Mouse (Mus musculus) cerebellum, postnatal 4 days (tissue): ENCODE data around the gene Lrig2.
"Not testable (repeated sequence)": the region's sequence is repeated elsewhere in the genome, so short reads cannot be mapped to it uniquely, and the experiment has no call there.

Experiments used
- DNase-seq, 2 experiments: peaks; one replicate each; pipeline ENCODE4 v3.0.0; 2022; ENCODE audit warnings: low spot score in 2 of 2, mixed read lengths in 1 of 2

The Lrig2 gene

DNA sequence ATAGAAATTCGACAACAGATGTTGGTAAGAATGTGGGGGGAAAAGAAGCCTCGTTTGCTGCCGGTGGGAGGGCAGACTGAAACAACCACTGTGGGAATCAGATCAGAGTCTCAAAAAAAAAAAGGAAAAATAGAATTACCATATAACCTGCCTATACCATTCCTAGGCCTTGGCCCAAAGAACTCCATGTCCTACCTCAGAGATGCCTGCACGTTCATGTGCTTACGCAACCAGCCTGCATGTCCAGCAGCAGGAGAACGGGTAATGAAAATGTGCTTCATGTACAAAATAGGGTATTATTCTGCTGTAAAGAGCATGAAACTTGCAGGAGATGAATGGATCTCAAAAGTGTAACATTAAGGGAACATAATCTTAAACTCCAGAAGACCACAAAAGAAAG, 79.1 kb downstream of the Lrig2 start:
- no peak for DNase-seq

DNA sequence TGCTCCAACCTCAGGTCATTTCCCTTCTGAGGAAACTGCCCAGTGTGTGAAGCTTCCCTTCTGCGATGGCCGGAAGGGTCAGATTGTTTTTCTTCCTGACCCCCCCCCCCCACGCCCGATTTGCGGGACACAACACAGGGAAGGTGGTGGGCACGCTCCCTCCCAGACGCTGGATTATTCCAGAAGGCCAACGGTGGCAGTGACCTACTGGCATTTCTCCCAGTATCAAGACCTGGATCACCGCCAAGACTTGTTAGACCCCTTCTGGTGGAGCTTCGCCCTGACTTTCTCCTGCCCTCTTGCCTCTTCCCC, 79.9 kb downstream of the Lrig2 start:
- DNase-seq = peak in 1 of 2 experiments; percentile 67

DNA sequence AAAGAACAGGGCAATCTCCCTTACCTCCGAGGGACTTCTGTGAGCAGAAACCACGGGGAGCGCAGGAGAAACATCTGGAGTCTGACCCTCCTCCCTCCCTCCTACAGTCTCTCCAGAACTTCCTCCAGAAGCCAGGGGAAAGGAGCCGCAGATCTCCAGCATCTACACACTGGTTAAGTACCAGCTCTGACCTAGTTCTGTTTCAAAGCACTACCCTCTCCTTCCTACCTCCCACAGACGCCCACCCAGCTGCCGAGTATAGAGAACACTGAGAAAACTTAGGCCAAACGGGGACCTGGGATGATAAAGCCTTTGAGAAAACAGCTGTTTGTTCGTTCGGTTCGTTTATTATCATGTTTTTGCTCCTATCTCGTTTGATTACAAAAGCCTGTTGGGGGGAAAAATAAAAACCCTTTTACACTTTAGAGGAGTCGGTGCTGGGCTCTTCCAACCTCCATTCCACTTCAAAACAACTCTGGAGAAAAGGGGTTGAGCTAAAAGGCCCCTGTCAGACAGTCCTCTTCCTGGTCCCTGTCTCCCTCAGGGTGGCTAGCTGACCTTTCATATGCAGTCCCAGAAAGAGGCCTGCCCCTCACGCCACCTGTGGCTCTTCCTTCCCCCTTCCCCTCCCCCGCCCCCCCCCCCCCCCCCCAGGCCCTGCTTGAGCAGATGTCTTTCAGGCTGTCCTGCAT, 80.4 kb downstream of the Lrig2 start:
- no peak for DNase-seq

DNA sequence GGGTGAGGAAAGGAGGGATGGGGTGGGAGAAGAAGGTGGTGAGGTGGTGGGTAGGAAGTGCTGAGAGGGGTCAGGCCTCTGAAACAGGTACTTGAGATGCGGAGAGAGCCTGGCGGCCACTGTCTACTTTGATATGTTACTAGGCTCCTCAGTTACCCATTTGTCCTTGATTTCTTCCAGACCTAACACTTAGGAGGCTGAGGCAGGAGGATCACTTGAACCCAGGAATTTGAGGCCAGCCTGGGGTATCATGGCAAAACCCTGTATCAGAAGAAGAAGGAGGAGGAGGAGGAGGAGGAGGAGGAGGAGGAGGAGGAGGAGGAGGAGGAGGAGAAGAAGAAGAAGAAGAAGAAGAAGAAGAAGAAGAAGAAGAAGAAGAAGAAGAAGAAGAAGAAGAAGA, 84.4 kb downstream of the Lrig2 start:
- DNase-seq = not testable (repeated sequence)

DNA sequence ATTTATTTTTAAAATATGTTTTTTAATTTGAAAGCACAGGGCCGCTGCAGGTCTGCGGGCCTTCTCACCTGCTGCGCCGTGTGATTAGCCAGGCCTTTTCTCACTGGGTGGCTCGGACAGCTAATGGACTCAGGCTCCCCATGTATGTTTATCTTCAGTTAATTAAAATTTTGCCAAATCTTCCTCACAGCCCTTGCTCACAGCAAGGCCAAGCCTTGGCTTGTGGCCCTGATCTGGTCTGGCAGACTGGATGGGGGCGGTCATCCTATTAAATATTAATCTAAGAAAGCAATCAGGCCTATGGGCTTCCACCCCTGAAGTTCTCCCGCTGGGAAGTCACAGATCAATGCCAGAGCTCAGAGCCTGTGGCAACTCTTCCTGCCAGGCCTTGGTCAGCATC, 87.4 kb downstream of the Lrig2 start:
- peak in 1 of 2 experiments; percentile 66 for DNase-seq

DNA sequence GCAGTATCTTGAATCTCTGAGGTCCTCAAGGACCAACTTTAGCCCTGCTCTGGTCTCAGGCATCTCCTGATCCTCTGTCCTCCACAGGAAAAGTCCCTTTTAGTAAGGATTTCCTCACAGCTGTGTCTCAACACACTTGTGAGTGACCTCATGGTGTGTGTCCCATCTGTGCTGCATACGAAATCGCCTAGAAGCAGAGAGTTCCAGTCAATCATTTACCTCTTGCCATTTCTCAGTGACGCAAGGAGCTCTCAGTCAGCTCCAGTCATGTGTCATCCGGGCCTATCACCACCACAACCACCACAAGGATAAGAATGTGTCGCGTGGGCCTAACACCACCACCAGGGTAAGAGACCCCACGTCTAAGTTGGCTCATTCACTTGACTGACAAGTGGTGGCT, 90.8 kb downstream of the Lrig2 start:
- DNase-seq = no peak

DNA sequence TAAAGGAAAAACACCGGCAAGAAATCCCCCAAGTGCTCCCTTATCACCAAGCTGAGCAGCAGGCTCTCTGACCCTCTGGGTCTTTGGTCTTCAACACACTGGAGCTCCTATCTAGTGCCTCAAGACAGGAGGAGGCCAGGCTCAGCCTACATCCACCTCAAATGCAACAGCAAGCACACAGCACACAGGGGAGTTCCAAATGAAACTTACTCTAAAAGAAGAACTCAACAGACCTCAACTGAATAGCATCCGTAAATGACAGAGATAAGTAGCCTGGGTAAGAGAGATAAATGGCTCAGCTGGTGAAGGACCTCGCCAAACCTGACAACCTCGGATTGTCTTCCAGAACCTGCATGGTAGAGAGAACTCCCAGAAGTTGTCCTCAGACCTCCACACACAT, 91.7 kb downstream of the Lrig2 start:
- DNase-seq = no peak

DNA sequence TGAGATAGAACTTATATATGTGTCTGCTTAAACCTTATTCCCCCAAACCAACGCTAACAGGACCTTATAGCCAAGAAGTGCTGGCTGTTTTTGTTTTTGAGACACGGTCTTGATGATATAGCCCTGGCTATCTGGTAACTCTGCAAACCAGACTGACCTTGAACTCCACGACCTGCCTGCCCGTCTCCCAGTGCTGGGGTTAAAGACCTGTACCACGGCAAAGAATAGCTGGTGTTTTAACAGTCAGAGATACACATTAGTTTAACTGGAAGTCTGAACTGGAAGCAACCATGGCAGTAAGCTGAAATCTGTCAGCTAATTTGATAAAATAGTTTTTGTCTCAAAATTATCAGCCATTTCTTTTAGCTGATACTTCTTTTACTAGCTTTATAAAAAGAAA, 94.9 kb downstream of the Lrig2 start:
- no peak for DNase-seq

DNA sequence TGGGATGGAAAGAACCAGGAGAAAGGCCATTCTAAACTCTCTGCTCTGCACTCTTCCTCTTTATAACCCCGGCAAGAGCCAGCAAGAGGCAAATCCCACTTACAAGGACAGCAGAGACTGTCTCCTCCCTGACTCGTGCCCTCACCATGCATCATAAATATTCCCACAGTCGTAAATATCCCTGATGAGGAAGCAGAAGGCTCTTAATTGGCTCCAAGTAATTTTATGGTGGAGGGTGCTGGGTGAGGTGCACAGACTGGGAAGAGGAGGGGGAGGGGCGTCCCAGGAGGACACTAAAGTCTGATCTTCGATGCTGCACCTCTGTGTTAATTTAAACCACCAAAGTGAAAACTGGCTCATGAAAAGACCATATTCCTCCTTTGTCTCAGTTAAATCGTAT, 99.2 kb downstream of the Lrig2 start:
- no peak for DNase-seq

DNA sequence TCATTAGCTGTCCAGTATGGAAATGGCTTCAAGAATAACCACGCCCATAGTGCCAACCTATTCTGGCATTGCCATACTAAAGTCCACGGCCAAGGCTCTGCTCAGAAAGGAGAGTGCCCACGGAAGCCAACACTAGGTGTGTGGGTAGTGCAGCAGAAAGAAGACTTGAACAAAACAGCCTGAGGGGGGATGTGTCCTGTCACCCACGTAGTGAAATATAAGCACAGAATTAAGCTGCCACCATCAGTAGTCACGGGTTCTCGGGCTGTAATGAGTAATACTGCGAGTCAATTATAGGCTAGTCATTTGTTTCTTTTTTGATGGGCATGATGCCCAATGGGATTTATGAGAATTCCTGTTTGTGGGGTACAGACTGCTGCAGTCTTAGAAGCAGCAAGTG, 104.2 kb downstream of the Lrig2 start:
- DNase-seq = no peak

DNA sequence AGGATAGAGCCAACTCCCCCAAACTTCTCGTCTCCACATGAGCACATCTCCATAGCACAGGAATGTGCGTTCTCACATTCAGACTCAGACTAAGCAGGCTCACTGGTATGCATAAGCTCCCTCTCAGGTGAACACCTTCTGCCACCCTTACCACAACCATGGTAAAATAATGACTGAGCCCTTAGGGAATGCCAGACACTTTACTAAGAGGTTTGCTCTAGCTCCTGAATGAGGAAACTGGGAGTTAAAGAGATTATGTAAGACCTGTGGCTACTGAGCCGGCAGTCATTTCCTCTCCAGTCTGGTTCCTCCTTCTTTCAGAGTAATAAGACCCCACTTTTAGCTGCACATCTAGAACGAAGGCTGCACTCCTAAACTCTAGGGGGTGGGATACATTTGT, 108.1 kb downstream of the Lrig2 start:
- DNase-seq = no peak

DNA sequence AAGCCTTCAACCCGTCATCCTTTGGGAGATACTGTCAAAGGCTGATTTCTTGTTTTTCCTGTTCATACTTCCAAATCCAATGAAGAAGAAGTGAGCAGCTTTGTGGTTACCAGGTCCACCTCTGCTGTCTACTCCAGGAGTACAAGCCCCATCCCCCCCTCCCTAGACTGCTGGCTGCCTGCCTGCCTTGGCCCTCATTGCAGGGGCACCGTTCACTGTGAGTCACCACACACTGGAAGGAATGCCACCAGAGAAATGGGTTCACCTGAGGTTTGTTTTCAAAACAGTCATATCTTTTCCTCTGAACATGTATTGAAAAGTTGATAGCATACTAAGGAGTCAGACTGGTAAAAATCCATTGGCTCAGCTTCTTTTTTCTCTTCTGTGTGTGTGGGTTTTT, 110.5 kb downstream of the Lrig2 start:
- no peak for DNase-seq

DNA sequence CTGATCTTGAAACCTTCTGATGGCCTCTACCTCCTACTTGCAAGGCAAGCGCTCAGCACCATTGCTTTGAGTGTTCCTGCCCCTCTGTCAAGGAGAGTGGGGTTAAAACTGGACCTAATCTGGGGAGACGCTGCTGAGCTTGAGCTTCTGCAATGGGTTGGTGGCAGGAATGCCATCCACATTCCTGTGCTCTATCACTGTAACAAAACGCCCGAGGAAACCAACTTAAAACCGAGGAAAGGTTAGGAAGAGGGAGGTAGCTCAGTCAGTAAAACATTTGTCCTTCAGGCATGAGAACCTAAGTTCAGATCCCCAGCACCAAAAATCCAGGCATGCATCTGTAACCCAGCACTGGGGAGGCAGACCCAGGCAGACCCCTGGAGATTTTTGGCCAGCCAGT, 111.6 kb downstream of the Lrig2 start:
- DNase-seq = no peak

DNA sequence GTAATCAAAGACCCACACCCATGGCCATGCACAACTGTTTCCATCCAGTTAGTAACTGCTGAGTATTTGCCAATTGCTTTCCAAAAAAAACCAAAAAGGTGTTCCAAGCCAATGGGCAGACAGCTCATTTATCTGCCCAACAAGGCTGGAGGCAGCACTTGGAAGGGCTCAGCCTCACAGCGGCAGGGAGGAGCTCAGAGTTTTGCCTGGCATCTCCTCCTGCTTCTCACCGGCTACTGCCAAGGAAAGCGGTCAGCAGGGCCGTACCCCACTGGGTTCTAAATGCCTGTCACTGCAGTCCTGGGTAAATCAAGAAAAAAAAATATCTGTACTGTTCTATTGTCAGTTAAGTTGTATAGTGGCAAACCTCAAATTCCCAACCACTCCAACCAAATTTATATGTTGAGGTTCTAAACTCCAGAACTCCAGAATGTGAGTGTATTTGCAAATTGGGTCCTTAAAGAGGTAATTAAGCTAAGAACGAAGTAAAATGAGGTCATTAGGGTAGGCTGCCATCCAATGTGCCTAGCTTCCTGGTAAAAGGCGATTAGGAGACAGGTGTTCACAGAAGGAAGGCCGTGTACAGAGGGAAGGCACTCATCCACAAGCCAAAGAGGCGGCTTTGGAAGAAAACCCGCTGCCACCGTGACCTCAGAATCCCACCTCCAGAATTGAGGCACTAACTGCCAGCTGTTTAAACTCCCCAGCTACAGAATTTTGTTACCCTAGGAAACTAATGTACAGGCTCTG, 112.2 kb downstream of the Lrig2 start:
- peak in 1 of 2 experiments; percentile 62 for DNase-seq

DNA sequence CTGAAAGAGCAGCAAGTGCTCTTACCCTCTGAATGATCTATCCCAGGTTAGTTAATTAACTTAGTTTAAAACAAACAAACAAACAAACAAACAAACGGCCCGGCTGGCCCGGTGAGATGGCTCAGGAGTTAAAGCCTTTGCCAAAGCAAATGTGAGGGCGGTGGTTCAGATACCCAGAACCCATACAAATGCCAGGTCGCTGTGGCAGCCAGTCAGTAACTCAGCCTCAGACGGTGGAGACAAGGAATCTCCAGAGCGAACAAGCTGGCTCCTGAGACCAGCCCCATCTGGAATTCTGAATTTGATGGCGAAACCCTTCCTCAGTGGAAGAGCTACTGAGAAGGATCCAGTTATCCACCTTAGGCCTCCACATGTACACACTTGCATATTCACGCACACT, 114.4 kb downstream of the Lrig2 start:
- DNase-seq = peak in 1 of 2 experiments; percentile 42

DNA sequence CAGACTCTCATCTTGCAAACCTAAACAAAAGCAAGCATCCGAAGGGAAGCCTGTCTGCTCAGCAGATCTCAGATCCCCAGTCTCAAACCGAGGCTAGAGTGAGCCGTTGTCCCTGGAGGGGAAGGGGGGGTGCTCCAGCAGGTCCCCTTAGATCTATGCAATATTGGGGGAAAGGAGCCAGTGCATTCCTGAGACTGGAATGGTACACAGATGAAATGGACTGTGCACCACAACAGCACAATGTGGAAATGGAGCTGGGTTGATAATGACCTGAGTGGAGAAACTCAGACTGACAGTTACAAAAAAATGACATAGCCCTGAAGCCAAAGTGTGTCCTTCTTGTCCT, 115.0 kb downstream of the Lrig2 start:
- DNase-seq = no peak

DNA sequence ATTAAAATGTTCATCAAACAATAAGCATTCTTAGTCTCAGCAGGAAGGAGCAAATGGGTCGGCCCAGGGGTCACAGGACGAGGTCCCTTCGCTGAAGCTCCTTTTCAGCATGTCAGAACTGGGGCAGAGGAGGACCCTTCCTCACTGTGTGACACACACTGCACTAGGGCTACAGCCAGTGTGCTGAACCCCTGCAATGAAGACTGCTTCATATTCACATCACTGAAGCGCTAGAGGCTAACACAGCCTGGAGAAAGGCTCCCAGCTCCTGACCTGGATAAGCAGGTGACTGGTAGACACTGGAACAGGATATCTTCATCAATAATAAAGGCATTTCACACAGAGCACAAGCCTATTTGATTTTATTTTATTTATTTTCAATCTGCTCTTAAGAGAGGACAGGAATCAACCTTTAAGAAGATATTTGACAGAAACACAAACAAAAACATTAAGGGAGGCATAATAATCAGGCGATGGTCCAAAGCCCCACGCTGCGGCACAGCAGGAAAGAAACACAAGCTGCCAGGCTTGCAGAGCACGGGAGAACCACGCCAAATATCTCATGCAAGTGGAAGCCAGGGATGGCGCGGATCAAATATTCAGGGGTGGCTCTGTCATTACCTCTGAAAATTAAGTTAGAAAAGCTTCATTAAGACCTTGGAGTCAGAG, 115.5 kb downstream of the Lrig2 start:
- peak; percentile 30 to 71 for DNase-seq

DNA sequence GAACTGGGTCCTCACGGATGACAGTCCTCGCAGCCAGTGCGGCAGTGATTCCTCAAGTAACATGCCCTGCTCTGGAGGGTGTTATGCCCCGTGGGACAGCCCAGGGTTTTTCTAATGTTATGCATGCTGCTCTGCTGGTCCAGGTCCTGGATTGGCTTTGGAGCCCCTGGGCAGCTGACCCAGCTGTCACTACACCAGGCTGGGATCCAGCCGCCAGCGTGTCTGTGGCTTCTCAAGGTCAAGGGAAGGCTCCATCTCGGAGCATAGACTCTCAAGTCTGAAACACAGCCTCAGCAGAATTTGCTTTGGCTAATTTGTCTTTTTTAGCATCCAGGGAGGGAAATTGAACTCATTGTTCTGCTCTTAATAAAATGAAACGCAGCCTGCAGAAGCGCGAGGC, 121.6 kb downstream of the Lrig2 start:
- DNase-seq = no peak

DNA sequence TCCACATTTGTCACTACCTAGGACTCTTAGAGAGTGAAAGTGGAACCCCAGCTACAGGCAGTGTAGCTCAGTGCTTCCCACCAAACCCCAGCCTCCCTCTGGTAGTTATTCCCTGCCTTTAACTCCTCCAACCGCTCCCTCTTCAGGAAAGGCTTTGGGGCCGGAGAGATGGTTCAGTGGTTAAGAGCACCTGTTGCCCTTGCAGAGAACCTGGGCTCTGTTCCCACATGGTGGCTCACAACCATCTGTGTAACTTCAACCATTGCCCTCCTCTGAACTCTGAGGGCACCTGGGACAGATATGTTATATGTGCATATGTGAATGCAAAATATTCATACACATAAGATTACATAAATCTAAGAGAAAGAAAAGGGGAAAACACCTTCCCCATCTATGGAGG, 122.3 kb downstream of the Lrig2 start:
- no peak for DNase-seq

DNA sequence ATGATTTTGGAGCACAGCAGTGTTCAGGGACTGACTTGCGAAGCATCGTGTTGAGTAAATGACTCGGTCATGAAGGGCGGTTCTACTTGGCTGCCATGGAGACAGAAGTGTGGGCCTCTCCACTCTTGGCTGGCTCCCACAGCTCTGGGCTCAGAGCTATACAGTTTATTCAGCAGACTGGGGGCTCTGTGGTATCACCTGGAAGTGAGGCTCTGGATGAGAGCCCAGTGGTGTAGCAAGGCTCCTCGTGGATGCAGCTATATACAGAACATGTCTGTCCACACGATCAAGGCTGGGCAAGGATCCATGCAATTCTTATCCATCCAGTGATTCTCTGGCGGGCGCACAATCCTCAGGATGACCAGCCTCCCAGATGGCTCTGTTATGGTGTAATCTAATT, 126.1 kb downstream of the Lrig2 start:
- peak in 1 of 2 experiments; percentile 41 for DNase-seq

DNA sequence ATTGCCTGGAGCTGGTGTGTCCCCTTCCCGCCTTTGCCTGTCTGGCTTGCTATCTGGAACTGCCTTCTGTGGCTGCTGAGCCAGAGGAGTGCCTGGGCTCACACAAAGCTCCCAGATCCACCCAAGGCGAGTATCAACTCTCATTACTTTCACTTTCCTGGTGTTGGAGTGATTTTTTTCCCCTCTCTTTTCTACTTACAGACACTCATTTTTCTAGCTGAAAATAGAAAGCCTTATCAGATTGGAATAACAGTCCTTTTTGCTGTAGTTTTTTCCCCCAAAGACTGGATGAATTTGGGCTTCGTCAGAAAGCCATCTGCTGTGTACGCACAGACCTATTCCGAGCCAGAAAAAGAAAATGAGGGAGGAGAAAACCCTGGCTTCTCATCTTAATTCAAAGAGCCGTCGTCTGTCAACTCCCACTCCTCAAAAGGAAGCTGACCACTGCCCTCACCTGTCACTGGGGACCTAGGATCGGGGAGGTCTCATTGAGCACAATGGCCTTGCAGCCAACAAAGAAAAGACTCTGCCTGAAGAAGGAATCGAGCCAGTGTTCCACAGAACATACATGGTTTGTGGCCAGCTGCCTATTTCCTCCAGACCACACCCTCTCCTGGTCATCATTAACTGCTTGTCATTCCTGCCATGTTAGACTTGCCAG, 127.9 kb downstream of the Lrig2 start:
- peak in 1 of 2 experiments; percentile 17 for DNase-seq

DNA sequence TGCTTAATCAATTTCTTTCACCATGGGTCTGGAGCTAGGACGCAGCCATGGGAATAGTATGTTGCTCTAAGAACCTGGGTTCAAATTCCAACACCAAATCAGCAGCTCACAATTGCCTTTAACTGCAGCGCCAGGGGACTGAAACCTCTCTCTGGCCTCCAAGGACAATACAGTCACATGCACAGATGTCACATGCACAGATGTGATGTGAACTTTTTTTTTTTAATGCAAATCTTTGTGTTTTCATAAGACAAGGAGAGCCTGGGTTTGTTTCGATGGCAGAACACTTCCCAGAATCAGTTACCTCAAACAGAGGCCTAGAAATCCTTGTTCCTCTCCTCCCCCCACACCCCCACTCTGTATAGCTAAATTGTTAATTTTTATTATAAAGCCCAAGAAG, 133.5 kb downstream of the Lrig2 start:
- DNase-seq = no peak

DNA sequence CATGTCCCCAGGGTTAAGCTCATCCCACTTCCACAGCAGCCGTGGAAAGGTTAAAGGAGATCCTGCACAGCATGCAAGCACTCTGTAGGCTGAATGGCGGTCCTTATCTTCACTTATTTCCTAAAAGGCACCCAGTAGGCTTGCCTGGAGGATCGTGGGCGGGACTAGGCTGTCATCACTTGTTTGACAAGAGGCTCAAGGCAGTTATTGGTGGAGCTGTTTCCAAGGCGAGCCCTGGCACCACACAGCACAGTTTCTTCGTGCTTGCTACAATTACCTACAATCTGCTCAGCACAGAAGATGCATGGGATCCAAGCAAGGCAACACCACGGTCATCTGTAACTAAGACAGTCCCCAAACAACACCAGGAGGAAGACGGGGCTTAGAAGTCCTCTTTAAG, 137.8 kb downstream of the Lrig2 start:
- DNase-seq = no peak
